Mouse (Mus musculus): ENCODE data around the gene Neurl1b. TPM values are rescaled to one million over a fixed set of nuclear protein-coding genes. Genes with fewer than 3 reads are reported as not detected.

The Neurl1b gene
- 5.0 and 6.0 TPM in 2 replicates for polyA plus RNA-seq (2014; fragmentation: Nextera tagmentation; extraction: Ambion mirVana)

GRCm38 (mm10) chr17:26414523-26415354 is at the start of gene Neurl1b:
Gene Neurl1b (plus strand): TSS chr17:26414829.
- Histone ChIP-seq H3K9me3 (ENCODE audit: control insufficient read depth, low read depth, low read length) (no peaks in the 10 kb centered on the region), H3K9ac (replicated peaks; ENCODE audit: low read depth, low read length) (peak within 1 kb of the TSS; percentile 81), H3K4me3 (ENCODE audit: low read depth, low read length) (peak within 1 kb of the TSS; percentile 82), H3K36me3 (ENCODE audit: control insufficient read depth, insufficient read depth, low read length) (no peaks in the 10 kb centered on the region), H3K4me2 (replicated peaks; ENCODE audit: low read depth, low read length) (peak within 1 kb of the TSS; percentile 93), H3K4me1 (ENCODE audit: control insufficient read depth, insufficient read depth, low read length) (peaks cover 7% of the 10 kb centered on the region; the same call in 1 of the 2 replicates), H3K27me3 (ENCODE audit: control insufficient read depth, insufficient read depth, low read length) (no peaks in the 10 kb centered on the region), H3K27ac (ENCODE audit: low read length) (peak within 1 kb of the TSS; percentile 74; the same call in 1 of the 2 replicates)
- WGBS: under 1% methylated on average over 95 of the region's 105 CpGs
- ATAC-seq (ENCODE audit: insufficient number of reproducible peaks, insufficient read depth, low FRiP score, low read depth): peak; percentile 42; the same call in 1 of the 2 replicates

GRCm38 (mm10) chr17:26366792-26367191 is 47.8 kb upstream of the Neurl1b start:
- Histone ChIP-seq H3K9ac (replicated peaks; ENCODE audit: low read depth, low read length) (no peak overlapping the region), H3K27ac (ENCODE audit: low read length) (peak overlapping the region; percentile 83), H3K4me1 (ENCODE audit: control insufficient read depth, insufficient read depth, low read length) (peaks cover 43% of the 10 kb centered on the region), H3K9me3 (ENCODE audit: control insufficient read depth, low read depth, low read length) (no peaks in the 10 kb centered on the region), H3K27me3 (ENCODE audit: control insufficient read depth, insufficient read depth, low read length) (no peaks in the 10 kb centered on the region), H3K4me2 (replicated peaks; ENCODE audit: low read depth, low read length) (no peak overlapping the region), H3K4me3 (ENCODE audit: low read depth, low read length) (no peak overlapping the region), H3K36me3 (ENCODE audit: control insufficient read depth, insufficient read depth, low read length) (no peaks in the 10 kb centered on the region)
- 65% methylated on average over 4 of the region's 4 CpGs for WGBS
- no peak for ATAC-seq (ENCODE audit: insufficient number of reproducible peaks, insufficient read depth, low FRiP score, low read depth)

DNA sequence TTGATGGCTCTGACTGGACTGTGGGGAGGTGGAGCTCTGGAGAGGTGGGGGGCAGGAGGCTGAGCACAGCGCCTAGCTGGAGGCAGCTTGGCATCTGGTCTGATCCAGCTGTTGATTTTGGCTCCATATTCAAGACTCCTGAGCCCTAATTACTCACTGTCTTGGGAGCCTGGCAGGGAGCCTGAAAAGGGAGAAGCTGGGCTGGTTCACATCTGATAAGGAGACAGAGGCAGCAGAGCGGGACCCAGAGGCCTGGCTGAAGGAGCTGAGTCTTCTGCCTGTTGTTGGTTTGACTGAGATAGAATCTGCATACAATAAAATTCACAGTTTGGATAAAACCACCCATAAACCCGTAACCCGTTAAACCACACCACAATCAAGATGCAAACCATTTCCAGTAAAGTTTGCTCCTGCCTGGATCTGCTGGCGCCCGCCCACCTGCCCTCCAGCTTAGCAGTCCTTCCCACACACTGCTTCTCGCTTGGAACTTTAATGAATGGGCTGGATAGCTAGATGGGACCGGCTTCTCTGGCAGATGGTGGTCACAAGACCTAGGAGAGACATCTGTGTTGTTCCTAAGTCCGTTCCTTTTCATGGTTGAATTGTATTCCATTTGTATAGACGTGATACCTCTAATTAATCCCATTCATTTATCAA is 46.2 kb upstream of the Neurl1b start:
- Histone ChIP-seq H3K4me1 (ENCODE audit: control insufficient read depth, insufficient read depth, low read length) (peaks cover 34% of the 10 kb centered on the region), H3K27ac (ENCODE audit: low read length) (peak overlapping the region; percentile 83; the same call in 1 of the 2 replicates), H3K9ac (replicated peaks; ENCODE audit: low read depth, low read length) (no peak overlapping the region), H3K4me3 (ENCODE audit: low read depth, low read length) (no peak overlapping the region), H3K9me3 (ENCODE audit: control insufficient read depth, low read depth, low read length) (no peaks in the 10 kb centered on the region), H3K36me3 (ENCODE audit: control insufficient read depth, insufficient read depth, low read length) (no peaks in the 10 kb centered on the region), H3K27me3 (ENCODE audit: control insufficient read depth, insufficient read depth, low read length) (no peaks in the 10 kb centered on the region), H3K4me2 (replicated peaks; ENCODE audit: low read depth, low read length) (no peak overlapping the region)
- ATAC-seq (ENCODE audit: insufficient number of reproducible peaks, insufficient read depth, low FRiP score, low read depth): peak; percentile 70; the same call in 1 of the 2 replicates
- WGBS: 47% methylated on average over 10 of the region's 10 CpGs

DNA sequence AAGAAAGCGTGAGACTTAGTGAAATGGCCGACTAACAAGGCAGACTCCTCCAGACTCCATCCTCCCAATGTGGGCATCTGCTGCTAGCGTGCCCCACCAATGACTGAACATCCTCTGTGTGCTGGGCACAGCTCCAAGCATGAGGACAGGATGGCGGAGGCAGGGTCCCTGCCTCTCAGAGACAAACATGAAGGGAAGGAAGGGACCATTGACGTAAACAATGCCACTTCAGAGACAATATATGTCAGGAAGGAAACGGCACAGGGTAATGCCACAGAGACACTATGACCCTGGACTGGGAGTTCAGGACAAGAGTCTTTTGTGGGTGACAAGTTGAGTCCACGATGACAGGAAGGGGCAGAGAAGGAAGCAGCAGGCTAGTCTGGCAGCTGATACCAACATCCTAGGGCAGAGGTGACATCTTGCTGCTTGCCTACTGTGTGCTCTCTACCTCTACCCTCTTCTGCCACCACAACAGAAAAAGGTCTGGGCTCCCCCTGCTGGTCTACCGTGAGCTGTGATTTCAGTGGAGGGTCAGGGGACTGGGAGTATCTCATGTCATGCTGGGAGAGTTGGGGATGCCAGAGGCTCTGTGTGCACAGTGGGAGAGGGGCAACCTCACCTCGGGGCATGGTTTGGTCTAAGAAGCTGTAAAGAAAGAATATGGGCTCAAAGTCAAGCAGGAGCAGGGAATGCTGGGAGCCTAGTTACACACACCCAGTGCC is 43.9 kb upstream of the Neurl1b start:
- no peak; the same call in 1 of the 2 replicates for ATAC-seq (ENCODE audit: insufficient number of reproducible peaks, insufficient read depth, low FRiP score, low read depth)
- Histone ChIP-seq H3K9ac (replicated peaks; ENCODE audit: low read depth, low read length) (no peak overlapping the region), H3K9me3 (ENCODE audit: control insufficient read depth, low read depth, low read length) (no peaks in the 10 kb centered on the region), H3K27me3 (ENCODE audit: control insufficient read depth, insufficient read depth, low read length) (no peaks in the 10 kb centered on the region), H3K36me3 (ENCODE audit: control insufficient read depth, insufficient read depth, low read length) (no peaks in the 10 kb centered on the region), H3K27ac (ENCODE audit: low read length) (no peak overlapping the region), H3K4me1 (ENCODE audit: control insufficient read depth, insufficient read depth, low read length) (peaks cover 30% of the 10 kb centered on the region), H3K4me2 (replicated peaks; ENCODE audit: low read depth, low read length) (no peak overlapping the region), H3K4me3 (ENCODE audit: low read depth, low read length) (no peak overlapping the region)
- 44% methylated on average over 9 of the region's 9 CpGs for WGBS

- H3K4me3 ChIP-seq (ENCODE audit: low read depth, low read length): no peak overlapping the region
- 65% methylated on average over 3 of the region's 3 CpGs for WGBS
- no peak overlapping the region for H3K9ac ChIP-seq (replicated peaks; ENCODE audit: low read depth, low read length)
These were observed 43.4 kb upstream of the Neurl1b start for GRCm38 (mm10) chr17:26371246-26371535.

GRCm38 (mm10) chr17:26373211-26373610 is 41.4 kb upstream of the Neurl1b start:
- Histone ChIP-seq H3K9me3 (ENCODE audit: control insufficient read depth, low read depth, low read length) (no peaks in the 10 kb centered on the region), H3K36me3 (ENCODE audit: control insufficient read depth, insufficient read depth, low read length) (no peaks in the 10 kb centered on the region), H3K4me1 (ENCODE audit: control insufficient read depth, insufficient read depth, low read length) (peaks cover 17% of the 10 kb centered on the region; the same call in 1 of the 2 replicates), H3K27me3 (ENCODE audit: control insufficient read depth, insufficient read depth, low read length) (no peaks in the 10 kb centered on the region), H3K4me2 (replicated peaks; ENCODE audit: low read depth, low read length) (no peak overlapping the region), H3K9ac (replicated peaks; ENCODE audit: low read depth, low read length) (no peak overlapping the region), H3K27ac (ENCODE audit: low read length) (no peak overlapping the region), H3K4me3 (ENCODE audit: low read depth, low read length) (no peak overlapping the region)
- WGBS: 74% methylated on average over 5 of the region's 5 CpGs
- ATAC-seq (ENCODE audit: insufficient number of reproducible peaks, insufficient read depth, low FRiP score, low read depth): no peak

More at GRCm38 (mm10) chr17:26371246-26371535, 43.4 kb upstream of the Neurl1b start:
- H3K36me3 ChIP-seq (ENCODE audit: control insufficient read depth, insufficient read depth, low read length): no peaks in the 10 kb centered on the region
- peaks cover 30% of the 10 kb centered on the region for H3K4me1 ChIP-seq (ENCODE audit: control insufficient read depth, insufficient read depth, low read length)
- no peak overlapping the region for H3K27ac ChIP-seq (ENCODE audit: low read length)
- no peaks in the 10 kb centered on the region for H3K27me3 ChIP-seq (ENCODE audit: control insufficient read depth, insufficient read depth, low read length)
- no peaks in the 10 kb centered on the region for H3K9me3 ChIP-seq (ENCODE audit: control insufficient read depth, low read depth, low read length)
- H3K4me2 ChIP-seq (replicated peaks; ENCODE audit: low read depth, low read length): no peak overlapping the region
- no peak for ATAC-seq (ENCODE audit: insufficient number of reproducible peaks, insufficient read depth, low FRiP score, low read depth)

- H3K4me3 ChIP-seq (ENCODE audit: low read depth, low read length): no peak overlapping the region
- no peaks in the 10 kb centered on the region for H3K27me3 ChIP-seq (ENCODE audit: control insufficient read depth, insufficient read depth, low read length)
- peaks cover 28% of the 10 kb centered on the region for H3K4me1 ChIP-seq (ENCODE audit: control insufficient read depth, insufficient read depth, low read length)
- WGBS: 37% methylated on average over 1 of the region's 1 CpGs
- no peak overlapping the region for H3K9ac ChIP-seq (replicated peaks; ENCODE audit: low read depth, low read length)
- H3K9me3 ChIP-seq (ENCODE audit: control insufficient read depth, low read depth, low read length): no peaks in the 10 kb centered on the region
- ATAC-seq (ENCODE audit: insufficient number of reproducible peaks, insufficient read depth, low FRiP score, low read depth): no peak
- peak overlapping the region; percentile 68 for H3K27ac ChIP-seq (ENCODE audit: low read length)
- H3K36me3 ChIP-seq (ENCODE audit: control insufficient read depth, insufficient read depth, low read length): no peaks in the 10 kb centered on the region
- H3K4me2 ChIP-seq (replicated peaks; ENCODE audit: low read depth, low read length): no peak overlapping the region
These were observed 38.2 kb upstream of the Neurl1b start for GRCm38 (mm10) chr17:26376416-26376815.

GRCm38 (mm10) chr17:26376994-26377744 is 37.5 kb upstream of the Neurl1b start:
- WGBS: 80% methylated on average over 4 of the region's 4 CpGs
- no peak for ATAC-seq (ENCODE audit: insufficient number of reproducible peaks, insufficient read depth, low FRiP score, low read depth)
- Histone ChIP-seq H3K4me2 (replicated peaks; ENCODE audit: low read depth, low read length) (no peak overlapping the region), H3K27ac (ENCODE audit: low read length) (peak overlapping the region; percentile 68), H3K27me3 (ENCODE audit: control insufficient read depth, insufficient read depth, low read length) (no peaks in the 10 kb centered on the region), H3K9ac (replicated peaks; ENCODE audit: low read depth, low read length) (no peak overlapping the region), H3K36me3 (ENCODE audit: control insufficient read depth, insufficient read depth, low read length) (no peaks in the 10 kb centered on the region), H3K4me1 (ENCODE audit: control insufficient read depth, insufficient read depth, low read length) (peaks cover 34% of the 10 kb centered on the region), H3K4me3 (ENCODE audit: low read depth, low read length) (no peak overlapping the region), H3K9me3 (ENCODE audit: control insufficient read depth, low read depth, low read length) (no peaks in the 10 kb centered on the region)

Data from stomach, embryonic 14.5 days (tissue).